Mouse (Mus musculus): Measurements from ENCODE around the gene Bmx. TPM values are rescaled to one million over a fixed set of nuclear protein-coding genes. Genes with fewer than 3 reads are reported as not detected.

Gene Bmx
- polyA plus RNA-seq (2015; fragmentation: Nextera tagmentation; extraction: Ambion mirVana) = 1.2 and 1.4 TPM in 2 replicates

DNA sequence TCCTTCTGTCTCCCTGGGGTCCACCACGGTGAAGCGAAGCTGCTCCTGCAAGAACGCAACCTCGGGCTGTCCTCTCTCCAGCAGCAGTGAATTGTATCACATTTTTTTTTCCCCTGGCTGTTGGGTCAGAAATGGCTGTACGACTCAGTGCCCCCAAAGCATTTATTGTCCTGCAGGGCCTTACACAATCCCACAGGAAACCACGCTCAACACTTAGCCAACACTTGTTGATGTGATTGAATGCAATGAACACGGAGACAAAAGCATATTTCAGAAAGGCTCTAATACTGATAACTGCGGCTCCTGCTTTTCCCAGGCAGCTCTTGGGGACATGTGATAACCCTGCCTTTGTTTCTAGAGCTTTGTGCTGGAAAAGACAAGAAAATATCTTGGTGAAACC lies at the start of gene Bmx:
TSS of gene Bmx (minus strand) at position 137 of the 400 bp plus-strand sequence.
- WGBS = 51% methylated on average over 8 of the region's 8 CpGs

DNA sequence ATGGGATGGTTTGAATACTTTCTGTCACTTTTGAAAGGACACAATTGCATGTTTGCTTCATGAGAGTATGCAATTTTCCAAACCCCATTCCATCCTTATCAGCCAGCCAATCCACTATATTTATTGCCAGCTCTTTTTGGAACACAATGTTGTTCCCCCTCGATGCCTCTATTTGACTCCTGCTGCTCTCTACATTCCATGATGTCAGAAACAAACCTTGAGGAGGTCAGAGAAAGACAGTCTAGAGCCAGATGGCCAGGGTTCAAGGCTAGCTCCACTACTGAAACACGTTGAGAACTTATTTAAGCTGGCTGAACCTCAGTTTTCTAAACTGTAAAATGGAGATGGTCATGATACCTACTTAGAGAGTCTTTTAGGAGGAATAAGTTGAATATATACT lies 48.3 kb upstream of the Bmx start:
- no peak overlapping the region for H3K4me3 ChIP-seq
- H3K4me1 ChIP-seq = no peaks in the 10 kb centered on the region
- H3K4me2 ChIP-seq = no peak overlapping the region
- H3K36me3 ChIP-seq = no peaks in the 10 kb centered on the region
- H3K9me3 ChIP-seq = no peaks in the 10 kb centered on the region
- no peak for ATAC-seq (ENCODE audit: borderline replicate concordance, extremely low read depth, low FRiP score, low TSS enrichment)
- H3K9ac ChIP-seq = no peak overlapping the region
- WGBS = 34% methylated on average over 2 of the region's 2 CpGs
- H3K27me3 ChIP-seq = no peaks in the 10 kb centered on the region
- no peak overlapping the region for H3K27ac ChIP-seq

More for the DNA sequence above, at the start of gene Bmx:
- no peaks in the 10 kb centered on the region for H3K9me3 ChIP-seq
- no peaks in the 10 kb centered on the region for H3K36me3 ChIP-seq
- no peak within 1 kb of the TSS for H3K27ac ChIP-seq
- ATAC-seq (ENCODE audit: borderline replicate concordance, extremely low read depth, low FRiP score, low TSS enrichment) = no peak
- H3K4me3 ChIP-seq = no peak within 1 kb of the TSS
- H3K27me3 ChIP-seq = peaks cover 3% of the 10 kb centered on the region; the same call in 1 of the 2 replicates
- H3K4me2 ChIP-seq = no peak within 1 kb of the TSS
- no peak within 1 kb of the TSS for H3K9ac ChIP-seq
- no peaks in the 10 kb centered on the region for H3K4me1 ChIP-seq

DNA sequence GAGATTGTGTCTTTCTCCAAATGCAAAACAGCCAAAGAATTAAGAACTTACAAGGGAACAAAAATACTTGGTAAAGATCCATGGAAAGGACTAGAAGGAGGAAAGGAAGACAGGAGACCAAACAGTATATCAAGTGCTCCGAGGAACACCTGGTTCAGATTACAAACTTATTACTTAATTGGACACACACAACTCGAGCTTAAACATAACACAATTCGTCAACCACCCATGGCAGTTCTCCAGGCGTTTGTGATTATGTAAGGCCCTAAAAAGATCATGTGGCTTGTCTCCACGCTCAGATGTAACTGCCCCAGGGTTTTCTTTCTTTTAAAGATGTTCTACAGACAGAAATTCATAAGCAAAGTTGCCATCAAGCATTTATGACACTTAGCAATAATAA lies 33.2 kb upstream of the Bmx start:
- WGBS = 32% methylated on average over 5 of the region's 5 CpGs
- ATAC-seq (ENCODE audit: borderline replicate concordance, extremely low read depth, low FRiP score, low TSS enrichment) = peak; percentile 31; the same call in 1 of the 2 replicates
- no peaks in the 10 kb centered on the region for H3K9me3 ChIP-seq

DNA sequence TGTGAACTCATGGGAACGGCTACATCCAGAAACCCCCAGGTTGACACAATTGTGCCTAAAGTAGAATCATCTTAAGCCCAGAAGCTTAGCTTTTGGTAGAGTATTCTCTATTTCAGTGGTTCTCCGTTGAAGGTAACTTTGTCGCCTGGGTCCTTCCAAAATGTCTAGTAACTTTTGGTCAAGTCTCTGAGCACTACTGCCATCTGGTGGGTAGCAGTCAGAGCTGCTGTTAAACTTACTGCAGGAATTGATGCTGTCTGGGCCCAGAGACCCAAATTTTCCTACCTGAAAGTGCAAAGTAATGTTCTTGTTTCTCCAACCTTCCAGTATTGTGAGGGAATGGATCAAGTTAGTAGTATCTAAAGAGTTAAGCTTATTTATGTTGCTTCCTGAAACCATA lies 29.1 kb upstream of the Bmx start:
- ATAC-seq (ENCODE audit: borderline replicate concordance, extremely low read depth, low FRiP score, low TSS enrichment) = no peak
- no peak overlapping the region for H3K4me2 ChIP-seq
- no peak overlapping the region for H3K4me3 ChIP-seq
- H3K9me3 ChIP-seq = no peaks in the 10 kb centered on the region
- H3K27me3 ChIP-seq = no peaks in the 10 kb centered on the region
- no peaks in the 10 kb centered on the region for H3K36me3 ChIP-seq
- H3K27ac ChIP-seq = no peak overlapping the region
- H3K9ac ChIP-seq = no peak overlapping the region
- H3K4me1 ChIP-seq = no peaks in the 10 kb centered on the region
- 62% methylated on average over 3 of the region's 3 CpGs for WGBS

More for the DNA sequence above, 33.2 kb upstream of the Bmx start:
- H3K27ac ChIP-seq = no peak overlapping the region
- H3K4me3 ChIP-seq = no peak overlapping the region
- H3K36me3 ChIP-seq = no peaks in the 10 kb centered on the region
- H3K4me1 ChIP-seq = no peaks in the 10 kb centered on the region
- no peaks in the 10 kb centered on the region for H3K27me3 ChIP-seq
- H3K4me2 ChIP-seq = no peak overlapping the region
- H3K9ac ChIP-seq = no peak overlapping the region

DNA sequence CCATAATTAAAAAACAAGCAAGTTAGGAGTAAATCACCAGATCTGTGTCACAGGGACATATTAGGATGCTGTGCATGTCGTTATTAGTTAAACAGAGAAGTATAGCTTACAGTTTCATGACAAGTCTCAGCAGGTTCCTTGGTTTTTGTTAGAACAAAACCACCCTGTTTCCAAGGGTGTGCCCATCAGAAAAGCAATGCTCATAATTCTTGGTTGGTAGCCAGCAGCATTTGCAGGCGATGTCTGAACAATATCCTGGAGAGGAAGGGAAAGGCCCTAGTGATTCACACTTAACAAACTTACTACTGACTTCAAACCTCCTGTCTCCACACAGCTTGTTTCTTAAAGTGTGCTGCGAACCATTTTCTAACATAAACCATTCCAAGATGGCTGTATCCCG lies 25.8 kb upstream of the Bmx start:
- ATAC-seq (ENCODE audit: borderline replicate concordance, extremely low read depth, low FRiP score, low TSS enrichment) = no peak

DNA sequence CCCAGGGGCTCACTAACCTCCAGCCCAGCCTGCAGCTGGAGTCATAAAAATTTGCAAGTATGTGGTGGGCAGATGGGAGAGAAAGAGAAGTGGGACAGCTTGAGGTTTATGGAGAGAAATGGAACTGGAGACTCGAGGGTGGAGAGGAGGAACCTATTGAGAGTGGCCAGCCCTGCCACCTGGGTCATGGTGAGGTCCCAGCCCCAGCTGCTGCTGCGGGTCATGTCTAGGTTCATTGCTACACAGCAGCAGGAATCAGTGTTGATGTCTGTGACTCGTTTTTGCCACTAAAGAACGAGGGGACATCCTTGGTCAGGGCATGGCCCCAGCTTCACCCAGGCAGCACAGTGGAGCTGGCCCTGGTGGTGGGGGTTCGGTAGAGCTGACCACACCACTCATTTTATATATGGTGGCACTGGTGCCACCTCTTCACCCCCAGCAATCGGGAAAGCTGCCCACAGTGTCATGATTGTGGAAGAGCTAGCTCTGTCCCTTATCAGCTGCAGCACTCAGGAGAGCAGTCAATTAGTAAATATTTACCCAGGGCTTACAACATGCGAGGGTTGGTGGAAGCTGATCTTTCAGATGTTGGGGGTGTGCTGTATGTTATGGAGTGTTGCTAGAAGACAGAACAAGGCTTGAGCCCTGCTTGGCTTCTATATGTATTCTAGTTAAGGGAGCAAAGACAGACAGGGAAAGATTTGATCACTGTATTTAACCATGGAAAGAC lies 23.1 kb upstream of the Bmx start:
- H3K9ac ChIP-seq = no peak overlapping the region
- 37% methylated on average over 7 of the region's 7 CpGs for WGBS
- ATAC-seq (ENCODE audit: borderline replicate concordance, extremely low read depth, low FRiP score, low TSS enrichment) = no peak

More for the DNA sequence above, 25.8 kb upstream of the Bmx start:
- Histone ChIP-seq H3K4me2 (no peak overlapping the region), H3K27me3 (no peaks in the 10 kb centered on the region), H3K9me3 (no peaks in the 10 kb centered on the region), H3K9ac (no peak overlapping the region), H3K4me1 (no peaks in the 10 kb centered on the region), H3K4me3 (no peak overlapping the region), H3K27ac (no peak overlapping the region), H3K36me3 (no peaks in the 10 kb centered on the region)
- 83% methylated on average over 4 of the region's 4 CpGs for WGBS

DNA sequence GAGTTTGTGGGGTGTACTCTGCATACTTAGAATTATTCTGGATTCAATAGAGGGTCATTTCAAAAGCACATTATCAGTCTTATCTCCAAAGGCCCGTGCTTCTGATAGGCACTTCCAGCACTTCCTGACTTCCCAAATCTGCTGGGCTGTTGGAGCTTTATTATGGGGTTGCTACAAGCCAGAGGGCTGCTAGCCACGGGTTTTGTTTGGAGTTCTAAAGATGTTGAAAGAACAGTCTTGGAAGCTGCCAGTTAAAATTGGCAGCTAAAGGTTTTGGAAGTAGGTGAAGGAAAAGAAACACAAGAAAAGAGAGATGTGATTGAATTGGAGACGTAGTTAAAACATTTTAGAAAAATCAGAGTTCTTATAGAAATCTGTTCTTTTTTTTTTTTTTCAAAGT lies 17.5 kb upstream of the Bmx start:
- 30% methylated on average over 3 of the region's 3 CpGs for WGBS
- ATAC-seq (ENCODE audit: borderline replicate concordance, extremely low read depth, low FRiP score, low TSS enrichment) = no peak
- no peak overlapping the region for H3K9ac ChIP-seq
- no peak overlapping the region for H3K4me2 ChIP-seq
- H3K36me3 ChIP-seq = no peaks in the 10 kb centered on the region
- peaks cover 6% of the 10 kb centered on the region; the same call in 1 of the 2 replicates for H3K27me3 ChIP-seq
- H3K27ac ChIP-seq = no peak overlapping the region
- H3K4me3 ChIP-seq = no peak overlapping the region
- no peaks in the 10 kb centered on the region for H3K9me3 ChIP-seq
- no peaks in the 10 kb centered on the region for H3K4me1 ChIP-seq

More for the DNA sequence above, 23.1 kb upstream of the Bmx start:
- H3K9me3 ChIP-seq = no peaks in the 10 kb centered on the region
- H3K4me2 ChIP-seq = no peak overlapping the region
- no peak overlapping the region for H3K4me3 ChIP-seq
- H3K27me3 ChIP-seq = no peaks in the 10 kb centered on the region
- no peaks in the 10 kb centered on the region for H3K4me1 ChIP-seq
- H3K36me3 ChIP-seq = no peaks in the 10 kb centered on the region
- H3K27ac ChIP-seq = no peak overlapping the region

DNA sequence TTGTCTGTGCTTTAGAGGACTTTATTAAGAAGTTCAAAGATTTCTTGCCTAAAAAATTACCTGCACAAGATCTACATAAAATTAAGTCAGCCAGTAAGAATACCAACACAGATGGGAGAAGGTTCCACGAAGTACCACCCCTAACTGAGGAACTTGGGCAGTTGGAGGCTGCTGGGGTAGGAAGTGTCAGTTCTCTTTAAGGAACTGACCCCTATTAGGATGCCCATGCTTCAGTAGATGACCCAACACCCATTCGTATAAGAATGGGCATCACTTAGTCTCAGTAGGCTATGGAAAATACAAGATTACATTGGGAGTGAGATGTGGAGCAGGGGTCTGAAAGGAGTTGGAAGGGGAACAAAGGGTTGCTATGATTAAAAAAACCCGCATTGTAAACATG lies 12.6 kb upstream of the Bmx start:
- Histone ChIP-seq H3K4me2 (no peak overlapping the region), H3K27me3 (peaks cover 6% of the 10 kb centered on the region; the same call in 1 of the 2 replicates), H3K27ac (no peak overlapping the region), H3K9ac (no peak overlapping the region), H3K4me1 (no peaks in the 10 kb centered on the region), H3K9me3 (no peaks in the 10 kb centered on the region), H3K36me3 (no peaks in the 10 kb centered on the region), H3K4me3 (no peak overlapping the region)
- ATAC-seq (ENCODE audit: borderline replicate concordance, extremely low read depth, low FRiP score, low TSS enrichment) = no peak
- 85% methylated on average over 3 of the region's 3 CpGs for WGBS

DNA sequence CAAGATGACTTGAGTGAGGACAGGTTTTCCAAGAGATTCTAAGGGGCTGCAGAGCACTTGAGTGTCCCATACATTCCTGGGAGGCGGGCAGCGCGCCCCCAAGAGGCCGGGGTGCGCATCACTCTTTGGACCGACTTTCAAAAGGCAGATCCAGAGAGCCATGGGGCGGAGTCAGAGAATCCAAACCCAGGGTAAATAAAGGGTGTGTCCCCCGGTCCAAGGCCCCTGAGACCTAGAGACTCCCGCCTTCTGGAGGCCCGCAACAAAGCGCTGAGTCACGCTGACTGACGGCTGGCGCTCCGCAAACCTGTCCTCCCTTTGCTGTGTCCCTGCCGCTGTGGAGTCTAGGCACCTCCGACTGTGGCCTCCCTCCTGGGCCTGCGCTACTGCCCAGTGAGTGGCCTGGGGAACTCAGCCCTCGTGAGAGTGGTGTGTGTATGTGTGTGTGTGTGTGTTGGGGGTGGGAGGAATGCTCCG lies 11.3 kb upstream of the Bmx start, which contains the start of gene Pir:
TSS of gene Pir (plus strand) at position 87 of the 477 bp plus-strand sequence.
- Histone ChIP-seq H3K27me3 (peaks cover 6% of the 10 kb centered on the region; the same call in 1 of the 2 replicates), H3K4me1 (no peaks in the 10 kb centered on the region), H3K9ac (0 out of 2 replicates have a peak within 1 kb of the TSS, but pooled peaks have one; percentile 27), H3K27ac (no peak within 1 kb of the TSS; the same call in 1 of the 2 replicates), H3K4me3 (peak within 1 kb of the TSS; percentile 37), H3K9me3 (no peaks in the 10 kb centered on the region), H3K36me3 (no peaks in the 10 kb centered on the region), H3K4me2 (peak within 1 kb of the TSS; percentile 53)
- WGBS = 12% methylated on average over 20 of the region's 20 CpGs
- ATAC-seq (ENCODE audit: borderline replicate concordance, extremely low read depth, low FRiP score, low TSS enrichment) = peak; percentile 87

DNA sequence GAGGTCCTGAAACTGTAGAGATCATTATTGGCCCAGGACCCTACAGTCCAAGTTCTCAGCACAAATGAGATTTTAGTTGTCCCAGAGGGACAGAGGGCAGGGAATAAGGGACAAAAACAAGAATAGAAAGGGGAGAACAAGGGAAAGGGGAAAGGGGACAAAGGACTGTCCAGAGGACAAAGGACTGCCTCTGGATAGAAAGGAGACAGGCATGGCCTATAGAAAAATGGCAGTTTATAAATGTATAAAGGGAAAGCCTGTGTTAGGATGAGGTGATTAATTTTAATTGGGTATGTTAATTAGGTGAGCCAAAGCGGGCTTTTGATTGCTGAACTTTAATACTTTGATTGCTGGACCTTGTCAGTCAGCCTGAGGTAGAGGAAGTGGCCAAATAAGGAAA lies 6.9 kb upstream of the Bmx start:
- Histone ChIP-seq H3K27me3 (peaks cover 3% of the 10 kb centered on the region; the same call in 1 of the 2 replicates), H3K9ac (no peak overlapping the region), H3K4me3 (no peak overlapping the region), H3K27ac (no peak overlapping the region), H3K4me1 (no peaks in the 10 kb centered on the region), H3K9me3 (no peaks in the 10 kb centered on the region), H3K36me3 (no peaks in the 10 kb centered on the region), H3K4me2 (no peak overlapping the region)
- ATAC-seq (ENCODE audit: borderline replicate concordance, extremely low read depth, low FRiP score, low TSS enrichment) = no peak
- 65% methylated on average over 1 of the region's 1 CpGs for WGBS

DNA sequence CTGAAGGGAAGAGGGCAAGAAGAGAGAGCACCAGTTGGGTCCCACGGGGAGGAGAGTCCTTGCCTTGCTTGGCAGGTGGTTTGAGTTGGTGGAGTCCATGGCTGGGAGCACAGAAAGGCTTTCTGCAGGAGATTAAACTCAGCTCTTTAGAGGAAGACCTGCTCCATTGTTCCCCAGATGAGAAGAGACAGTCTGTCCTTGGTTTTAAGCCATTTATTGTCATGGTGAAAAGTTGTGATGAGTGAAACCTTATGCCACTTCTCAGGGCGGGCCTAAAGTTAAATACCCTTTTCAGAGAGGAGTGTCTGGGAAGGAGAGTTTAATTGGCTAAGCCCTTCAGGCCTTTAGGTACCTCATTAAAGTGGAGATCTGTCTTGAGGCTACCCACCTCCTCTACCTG lies 4.3 kb upstream of the Bmx start:
- H3K27me3 ChIP-seq = peaks cover 3% of the 10 kb centered on the region; the same call in 1 of the 2 replicates
- no peak overlapping the region for H3K27ac ChIP-seq
- ATAC-seq (ENCODE audit: borderline replicate concordance, extremely low read depth, low FRiP score, low TSS enrichment) = no peak
- no peaks in the 10 kb centered on the region for H3K9me3 ChIP-seq
- WGBS = 60% methylated on average over 2 of the region's 2 CpGs
- H3K4me2 ChIP-seq = no peak overlapping the region
- no peaks in the 10 kb centered on the region for H3K36me3 ChIP-seq
- H3K4me3 ChIP-seq = no peak overlapping the region
- no peak overlapping the region for H3K9ac ChIP-seq
- no peaks in the 10 kb centered on the region for H3K4me1 ChIP-seq

DNA sequence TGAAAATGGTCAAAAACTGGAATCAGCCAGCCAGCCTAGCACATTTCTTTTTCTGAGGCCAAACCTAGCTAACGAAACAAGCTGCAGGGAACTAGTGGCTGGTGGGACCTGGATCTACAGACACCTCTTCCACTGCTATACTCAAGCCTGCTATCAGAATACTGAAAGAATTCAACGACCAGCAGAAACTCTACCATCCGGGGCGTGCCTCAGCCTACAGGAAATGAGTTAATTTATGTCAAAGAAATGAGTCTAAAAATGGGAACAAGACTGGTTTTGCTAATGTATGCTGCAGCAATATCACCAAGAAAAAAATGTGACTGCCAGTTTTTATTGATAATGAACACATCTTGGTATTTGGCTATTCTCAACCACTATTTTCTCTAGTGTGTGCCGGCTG lies 669 bp upstream of the Bmx start:
- WGBS = 65% methylated on average over 5 of the region's 5 CpGs
- Histone ChIP-seq H3K4me2 (no peak overlapping the region), H3K9me3 (no peaks in the 10 kb centered on the region), H3K27ac (no peak overlapping the region), H3K27me3 (peaks cover 3% of the 10 kb centered on the region; the same call in 1 of the 2 replicates), H3K36me3 (no peaks in the 10 kb centered on the region), H3K4me3 (no peak overlapping the region), H3K4me1 (no peaks in the 10 kb centered on the region), H3K9ac (no peak overlapping the region)
- ATAC-seq (ENCODE audit: borderline replicate concordance, extremely low read depth, low FRiP score, low TSS enrichment) = no peak
